Mouse (Mus musculus) urinary bladder, postnatal 14 days (tissue): ENCODE results near the gene Mcm6.
"Not testable (repeated sequence)": the region's sequence is repeated elsewhere in the genome, so short reads cannot be mapped to it uniquely, and the experiment has no call there.

Source experiments
- DNase-seq: peaks from one replicate; pipeline ENCODE4 v3.0.0; 2021; ENCODE audit warnings: low spot score

Mcm6 gene

DNA sequence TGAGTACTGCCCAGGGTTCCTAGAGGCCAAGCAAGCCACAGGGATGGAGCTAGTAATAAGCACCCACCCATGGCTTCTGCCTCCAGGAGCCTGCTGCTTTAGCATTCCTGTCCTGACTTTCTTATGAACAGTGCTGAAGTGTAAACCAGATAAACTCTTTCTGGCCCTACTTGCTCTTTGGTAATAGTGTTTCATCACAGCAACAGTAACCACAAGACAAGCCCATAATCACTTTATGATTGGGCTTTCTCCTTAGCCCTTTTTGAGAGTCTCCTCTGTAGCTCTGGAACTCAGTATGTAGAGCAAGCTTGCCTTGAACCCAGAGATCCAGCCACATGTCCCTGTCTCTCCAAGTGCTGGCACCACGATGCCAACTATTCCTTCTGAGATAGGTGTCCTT, 29.2 kb downstream of the Mcm6 start:
- no peak for DNase-seq

DNA sequence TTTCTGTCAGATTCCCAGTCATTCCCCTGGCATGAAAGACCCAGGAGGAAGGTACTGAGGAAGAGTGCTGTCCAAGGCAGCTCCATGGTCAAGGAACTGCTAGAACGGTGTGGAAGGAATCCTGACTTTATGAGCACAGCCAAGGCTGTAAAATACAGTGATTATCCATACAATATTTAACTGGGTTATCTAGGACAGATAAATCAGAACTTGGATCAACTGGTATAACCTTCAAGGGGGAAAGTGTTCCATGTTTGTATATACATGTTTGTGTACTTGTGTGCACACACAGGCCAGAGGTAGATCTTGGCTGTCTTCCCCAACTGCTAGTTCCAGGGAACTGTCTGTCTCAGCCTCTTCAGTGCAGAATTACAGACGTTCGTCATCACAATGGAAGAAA, 31.2 kb downstream of the Mcm6 start, which contains the start of gene Lct:
Lct (minus strand) TSS at position 101 of the 400 bp plus-strand sequence.
- no peak for DNase-seq

DNA sequence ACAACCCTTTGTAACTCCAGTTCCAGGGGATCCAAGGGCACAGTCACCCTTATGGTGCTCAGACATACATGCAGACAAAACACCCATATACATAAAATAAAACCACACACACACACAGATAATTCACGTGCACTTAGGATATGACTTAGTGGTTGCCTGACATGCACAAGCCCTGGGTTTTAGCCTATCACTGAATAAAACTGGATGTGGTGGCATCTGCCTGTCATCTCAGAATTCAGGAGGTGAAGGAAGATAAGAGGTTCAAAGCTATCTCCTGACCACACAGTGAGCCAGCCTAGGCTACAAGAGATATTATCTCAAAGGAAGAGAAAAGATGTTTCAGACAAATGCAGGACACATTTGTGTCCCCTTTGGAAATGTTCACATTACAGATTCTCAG, 32.3 kb downstream of the Mcm6 start:
- no peak for DNase-seq

DNA sequence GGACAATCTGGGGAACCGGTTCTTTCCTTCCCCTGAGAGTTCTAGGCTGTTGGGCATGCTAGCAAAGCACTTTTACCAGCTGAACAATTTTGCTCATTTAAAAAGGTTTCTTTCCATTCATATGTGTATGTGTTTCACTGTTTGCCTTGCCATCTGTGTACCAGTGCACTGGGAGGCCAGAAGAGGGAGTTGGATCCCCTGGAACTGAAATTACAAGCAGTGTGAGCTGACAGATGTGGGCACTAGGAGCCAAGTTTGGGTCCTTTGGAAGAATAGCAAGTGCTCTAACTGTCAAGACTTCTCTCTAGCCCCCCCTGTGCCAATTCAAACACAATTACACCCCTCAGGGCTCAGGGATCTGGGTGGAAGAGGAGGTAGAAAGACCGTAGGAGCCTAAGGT, 34.7 kb downstream of the Mcm6 start:
- no peak for DNase-seq

DNA sequence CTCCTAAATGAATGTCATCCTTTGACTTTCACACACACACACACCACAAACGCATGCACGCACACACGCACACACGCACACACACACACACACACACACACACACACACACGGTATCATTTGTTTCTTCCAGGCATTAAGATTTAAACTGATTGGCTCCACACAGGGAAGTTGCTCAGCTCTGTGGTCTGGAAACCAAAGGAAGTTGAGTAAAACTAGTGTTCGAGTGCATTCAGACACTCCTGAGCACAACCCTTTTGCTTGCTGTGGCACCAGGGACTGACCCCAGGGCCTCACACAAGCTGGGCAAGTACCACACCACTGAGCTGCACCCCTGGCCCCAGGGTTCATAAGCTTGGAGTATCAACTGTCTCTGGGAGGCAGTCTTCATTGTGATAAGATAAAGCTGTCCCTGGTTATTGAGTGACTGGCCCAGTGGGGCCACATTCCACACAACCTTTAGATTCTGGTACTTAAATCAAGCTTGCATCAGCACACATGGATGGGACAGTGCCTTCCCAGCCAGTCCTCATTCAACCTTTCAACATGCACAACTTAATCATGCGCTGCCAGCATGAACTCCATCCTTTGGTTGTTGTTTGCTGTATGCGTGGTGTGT, 36.3 kb downstream of the Mcm6 start:
- DNase-seq, result no peak

DNA sequence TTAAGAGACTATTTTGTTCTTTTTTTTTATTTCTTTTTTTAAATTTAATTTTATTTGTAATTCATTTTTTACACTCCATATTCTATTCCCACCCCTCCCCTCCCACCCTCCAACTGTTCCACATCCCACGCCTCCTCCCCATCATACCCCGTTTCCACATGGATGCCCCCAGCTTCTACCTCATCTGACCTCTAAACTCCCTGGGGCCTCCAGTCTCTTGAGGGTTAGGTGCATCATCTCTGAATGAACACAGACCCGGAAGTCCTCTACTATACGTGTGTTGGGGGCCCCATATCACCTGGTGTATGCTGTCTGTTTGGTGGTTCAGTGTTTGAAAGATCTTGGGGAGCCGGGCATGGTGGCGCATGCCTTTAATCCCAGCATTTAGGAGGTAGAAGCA, 40.2 kb downstream of the Mcm6 start:
- DNase-seq, result not testable (repeated sequence)

DNA sequence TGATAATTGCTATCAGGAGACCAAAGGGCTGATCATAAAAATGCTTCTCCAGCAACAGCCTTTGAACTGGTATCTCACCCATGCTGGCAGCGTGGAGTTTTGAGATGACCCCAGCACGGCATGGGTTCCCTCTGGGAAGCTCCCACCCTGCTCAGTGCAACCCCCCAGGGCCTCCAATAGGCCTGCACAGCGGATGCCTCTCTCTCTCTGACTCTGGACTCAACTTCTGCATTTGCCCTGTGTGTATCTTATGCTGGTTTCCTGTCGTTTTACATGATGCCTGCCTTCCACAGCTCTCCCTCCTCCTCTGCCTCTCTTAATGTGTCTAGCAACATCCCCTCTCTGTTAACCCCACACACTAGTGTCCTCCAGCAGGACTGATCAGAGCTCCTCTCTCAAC, 44.8 kb downstream of the Mcm6 start:
- no peak for DNase-seq

DNA sequence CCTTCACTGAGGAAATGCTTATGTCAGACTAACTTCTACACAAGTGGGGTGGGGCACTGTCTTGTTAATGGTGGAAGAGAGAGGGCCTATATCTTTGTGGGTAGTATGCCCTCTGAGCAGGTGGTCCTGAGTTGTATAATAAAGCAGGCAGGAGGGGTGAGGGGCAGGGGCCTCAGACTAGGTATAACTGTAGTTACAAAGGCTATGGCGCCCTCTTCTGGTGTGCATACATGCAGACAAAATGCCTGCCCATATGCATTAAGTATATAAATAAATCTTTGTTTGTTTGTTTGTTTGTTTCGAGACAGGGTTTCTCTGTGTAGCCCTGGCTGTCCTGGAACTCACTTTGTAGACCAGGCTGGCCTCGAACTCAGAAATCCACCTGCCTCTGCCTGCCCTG, 50.4 kb downstream of the Mcm6 start:
- no peak for DNase-seq

DNA sequence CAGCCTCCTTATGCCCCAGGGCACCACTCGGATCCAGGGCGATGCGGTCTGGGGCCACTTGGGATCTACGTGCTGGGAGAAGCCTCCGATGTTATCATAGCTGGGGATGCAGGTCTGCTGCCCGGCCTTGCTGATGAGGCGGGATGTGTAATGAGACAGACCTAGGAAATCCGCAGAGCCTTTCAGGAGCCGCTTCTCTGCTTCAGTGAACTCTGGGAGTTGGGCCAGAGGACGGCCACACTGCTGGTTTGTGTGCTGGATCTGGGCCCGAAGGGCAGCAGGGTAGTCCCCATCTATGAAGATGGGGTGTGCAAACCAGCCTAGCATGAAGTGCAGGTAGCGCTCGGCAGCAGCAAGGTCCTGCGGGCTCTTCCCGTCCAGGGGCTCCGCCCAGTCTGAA, 55.6 kb downstream of the Mcm6 start:
- peak; percentile 35 for DNase-seq

DNA sequence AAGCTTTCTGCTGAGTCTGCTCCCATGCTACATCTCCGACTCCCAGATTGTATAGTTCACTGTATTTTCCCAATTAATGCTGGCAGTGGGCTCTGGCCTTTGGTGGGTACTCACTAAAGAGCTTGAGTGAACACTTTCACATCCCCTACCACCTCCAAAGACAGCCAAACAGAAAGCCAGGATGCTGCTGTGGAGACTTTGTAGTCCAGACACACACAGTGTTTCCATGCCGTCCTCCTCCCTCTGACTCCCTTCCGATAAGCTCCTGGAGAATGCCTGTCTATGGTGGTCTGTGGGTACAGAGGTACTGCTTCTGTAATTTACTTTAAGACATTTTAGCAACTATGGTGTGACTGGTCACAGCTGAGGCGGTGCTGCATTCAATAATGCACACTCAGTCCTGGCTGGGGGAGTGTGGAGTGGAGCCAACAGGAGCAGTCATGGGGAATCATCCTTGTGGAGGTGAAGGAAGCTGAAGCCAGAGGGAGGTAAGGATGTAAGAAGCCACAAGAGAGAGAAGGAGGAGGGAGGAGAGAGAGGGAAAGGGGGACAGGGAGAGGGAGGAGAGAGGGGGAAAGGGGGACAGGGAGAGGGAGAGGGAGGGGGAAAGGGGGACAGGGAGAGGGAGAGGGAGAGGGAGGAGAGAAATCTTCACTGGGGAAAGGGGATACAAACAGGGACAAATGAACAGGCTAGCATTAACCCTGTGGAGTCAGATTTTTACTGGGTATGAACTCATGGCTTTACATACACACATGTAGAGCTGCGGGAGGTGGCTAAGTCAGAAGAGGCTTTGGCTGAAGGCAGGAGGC, 63.5 kb downstream of the Mcm6 start:
- no peak for DNase-seq

DNA sequence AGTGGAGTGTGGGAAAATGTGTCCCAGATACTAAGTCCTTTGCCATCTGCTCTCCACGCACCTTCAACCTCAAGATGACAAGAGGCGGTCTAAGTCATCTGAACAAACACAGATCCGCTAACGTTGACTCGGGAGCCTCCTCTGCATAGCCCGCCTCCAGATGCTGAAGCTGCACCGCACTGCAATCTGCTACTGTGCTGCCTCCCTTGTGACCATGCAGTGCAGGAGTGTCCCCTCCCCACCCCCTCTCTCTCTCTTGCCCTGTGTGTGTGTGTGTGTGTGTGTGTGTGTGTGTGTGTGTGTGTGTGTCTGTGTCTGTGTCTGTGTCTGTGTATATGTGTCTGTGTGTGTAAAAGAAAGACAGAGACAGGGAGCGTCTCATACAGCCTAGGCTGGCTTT, 64.2 kb downstream of the Mcm6 start:
- DNase-seq, result no peak

DNA sequence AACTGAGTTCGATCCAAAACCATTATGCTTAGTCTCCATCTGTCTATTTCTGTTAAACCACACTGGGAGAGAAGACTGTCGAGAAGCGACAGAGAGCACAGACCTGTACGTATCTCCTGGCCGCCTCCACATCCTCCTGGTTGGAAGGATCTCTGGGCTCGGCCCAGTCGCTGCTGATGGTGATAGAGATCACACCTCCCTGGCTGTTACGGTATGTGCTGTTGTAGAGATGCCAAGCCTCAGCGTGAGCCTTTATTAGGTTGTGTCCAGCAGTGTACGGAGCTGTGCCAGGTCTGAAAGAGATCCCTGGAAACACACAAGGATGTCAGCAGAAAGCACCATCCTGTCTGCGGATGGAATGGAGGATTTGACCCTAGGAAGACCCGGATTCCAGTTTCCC, 65.9 kb downstream of the Mcm6 start:
- no peak for DNase-seq

DNA sequence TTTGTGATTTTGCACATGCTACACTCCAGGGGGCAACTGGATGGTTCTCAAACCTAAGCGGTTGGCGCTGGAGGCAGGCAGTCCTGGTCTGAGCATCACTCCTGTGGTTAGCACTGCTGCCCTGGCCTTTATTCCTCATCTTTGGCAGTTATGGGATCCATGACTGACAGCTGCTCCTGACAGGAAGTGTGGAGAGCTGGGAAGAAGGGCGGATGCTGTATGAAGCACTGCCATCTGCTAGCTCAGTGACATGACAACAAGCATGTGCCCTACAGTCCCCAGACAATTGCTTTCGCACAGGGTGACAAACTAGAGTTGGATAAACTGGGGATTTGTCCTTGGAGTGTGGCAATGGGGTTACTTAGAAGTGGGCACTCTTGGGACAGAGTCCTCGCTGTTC, 69.2 kb downstream of the Mcm6 start:
- no peak for DNase-seq

DNA sequence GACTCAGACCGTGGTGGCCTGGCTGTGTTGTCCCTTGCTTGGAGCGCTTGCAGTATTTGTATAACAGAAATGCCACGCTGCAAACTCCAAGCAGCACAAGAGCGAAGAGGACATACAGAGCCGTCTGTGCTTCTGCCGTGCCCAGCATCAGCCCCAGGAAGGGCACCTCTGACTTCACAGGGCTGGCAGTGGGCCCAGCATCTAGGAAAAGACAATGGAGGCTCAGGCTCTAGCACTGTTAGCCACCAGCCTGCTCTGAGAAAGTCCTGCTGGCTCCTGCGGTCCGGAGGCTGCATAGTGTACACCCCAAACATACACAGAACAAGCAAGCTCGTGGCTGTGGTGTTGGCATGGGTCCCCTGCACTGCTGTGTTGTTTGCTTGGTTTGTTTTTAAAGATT, 74.3 kb downstream of the Mcm6 start:
- DNase-seq, result no peak

DNA sequence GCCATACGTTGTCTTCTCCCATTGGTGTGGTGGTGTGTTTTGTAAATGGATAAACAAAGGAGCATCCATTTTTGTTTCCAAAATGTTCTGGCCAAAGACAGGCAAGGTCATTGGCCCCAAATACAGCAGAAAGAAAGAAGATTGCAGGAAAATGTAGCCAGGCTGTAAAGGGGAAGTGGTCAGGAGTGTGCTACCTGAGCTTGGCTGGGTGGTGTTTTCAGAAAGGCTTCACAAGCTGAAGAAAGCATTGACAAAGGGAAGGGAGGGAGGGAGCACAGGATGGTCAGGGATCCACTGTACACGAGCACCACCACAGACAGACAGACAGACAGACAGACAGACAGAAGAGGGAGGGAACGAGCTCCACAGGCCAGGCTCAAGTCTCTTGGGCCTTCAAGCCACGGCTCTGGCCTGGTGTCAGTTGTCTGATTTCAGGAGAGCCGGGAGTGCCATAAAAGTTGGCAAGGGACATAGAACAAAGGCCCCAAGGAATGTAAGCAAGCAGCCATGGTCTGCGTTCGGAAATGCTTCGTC, 75.2 kb downstream of the Mcm6 start:
- DNase-seq, result no peak

DNA sequence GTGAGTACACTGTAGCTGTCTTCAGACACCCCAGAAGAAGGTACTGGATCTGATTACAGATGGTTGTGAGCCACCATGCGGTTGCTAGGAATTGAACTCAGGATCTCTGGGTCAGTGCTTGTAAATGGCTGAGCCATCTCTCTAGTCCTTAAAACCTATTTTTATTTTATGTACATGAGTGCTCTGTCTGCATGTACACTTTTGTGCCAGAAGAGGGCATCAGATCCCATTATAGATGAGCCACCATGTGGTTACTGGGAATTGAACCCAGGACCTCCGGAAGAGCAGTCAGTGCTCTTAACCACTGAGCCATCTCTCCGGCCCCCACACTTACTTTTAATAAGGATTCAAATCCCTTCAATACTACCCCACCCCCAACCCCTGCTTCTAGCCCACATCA, 76.5 kb downstream of the Mcm6 start:
- no peak for DNase-seq

DNA sequence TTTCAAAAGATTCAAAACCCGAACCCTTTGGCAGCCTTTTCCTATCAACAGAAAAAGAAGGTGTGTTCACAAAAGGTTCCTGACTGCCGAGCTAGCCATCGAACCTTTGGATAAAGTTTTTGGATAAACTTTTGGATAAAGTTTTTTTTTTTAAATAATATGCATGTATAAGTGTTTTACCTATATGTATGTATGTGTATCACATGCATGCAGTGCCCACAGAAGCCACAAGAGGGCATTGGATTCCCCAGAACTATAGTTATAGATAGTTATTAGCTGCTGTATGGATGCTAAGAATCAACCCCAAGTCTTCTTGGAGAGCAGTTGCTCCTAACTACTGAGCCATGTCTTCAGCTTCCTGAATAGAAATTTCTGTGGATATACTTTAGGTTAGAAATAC, 77.7 kb downstream of the Mcm6 start:
- DNase-seq, result no peak
